Mouse (Mus musculus) liver, embryonic 14.5 days (tissue): ENCODE data around the gene Psme4.

Experiments used
- CTCF ChIP-seq: IDR thresholded peaks from 2 replicates; pipeline ENCODE4 v1.5.1; 2016; ENCODE audit warnings: antibody characterized with exemption, low read depth, control low read depth
- EP300 ChIP-seq: IDR thresholded peaks from 2 replicates; pipeline ENCODE4 v1.6.1; 2016; ENCODE audit warnings: antibody characterized with exemption, low read depth

- TF ChIP-seq CTCF (no peak), EP300 (no peak)
Measured at GRCm38 (mm10) chr11:30793753-30794152, 22.2 kb downstream of the Psme4 start.
